Mouse (Mus musculus) lung, embryonic 14.5 days (tissue): Measurements from ENCODE around the gene Trappc4. TPM values are rescaled to one million over a fixed set of nuclear protein-coding genes. Genes with fewer than 3 reads are reported as not detected.
"Not testable (repeated sequence)": the region's sequence is repeated elsewhere in the genome, so short reads cannot be mapped to it uniquely, and the experiment has no call there.

Experiments used
- ATAC-seq: fragments of 200-750 bp; cut with Nextera tagmentation; 2 replicates; pipeline ENCODE4 v1.8.0; 2017; ENCODE audit warnings: mild to moderate bottlenecking, moderate TSS enrichment, moderate library complexity; ENCODE audit not compliant: insufficient read depth
- DNase-seq: peaks from one replicate; pipeline ENCODE4 v3.0.0-alpha.2; 2015
- H3K27ac ChIP-seq: fragments of 300-500 bp; sonication (generic); 2 replicates; pipeline ENCODE4 v1.5.1; 2014; ENCODE audit warnings: low read depth, mild to moderate bottlenecking, moderate library complexity
- H3K27me3 ChIP-seq: fragments of 300-500 bp; sonication (generic); 2 replicates; pipeline ENCODE4 v1.6.1; 2014; ENCODE audit warnings: low read length, control low read depth; ENCODE audit not compliant: insufficient read depth
- H3K36me3 ChIP-seq: fragments of 300-500 bp; sonication (generic); 2 replicates; pipeline ENCODE4 v1.6.1; 2014; ENCODE audit warnings: control low read depth; ENCODE audit not compliant: insufficient read depth
- H3K4me1 ChIP-seq: fragments of 300-500 bp; sonication (generic); 2 replicates; pipeline ENCODE4 v1.6.1; 2014; ENCODE audit warnings: antibody characterized with exemption, control low read depth; ENCODE audit not compliant: insufficient read depth
- H3K4me2 ChIP-seq: fragments of 300-500 bp; sonication (generic); 2 replicates; pipeline ENCODE4 v1.6.1; 2014; ENCODE audit warnings: mild to moderate bottlenecking
- H3K4me3 ChIP-seq: fragments of 300-500 bp; sonication (generic); 2 replicates; pipeline ENCODE4 v1.5.1; 2014; ENCODE audit warnings: low read depth, low read length
- H3K9ac ChIP-seq: fragments of 300-500 bp; sonication (generic); 2 replicates; pipeline ENCODE4 v1.6.1; 2014
- H3K9me3 ChIP-seq: fragments of 300-500 bp; sonication (generic); 2 replicates; pipeline ENCODE4 v1.6.1; 2016; ENCODE audit warnings: low read depth, low read length, control low read depth
- CTCF ChIP-seq: IDR thresholded peaks from 2 replicates; pipeline ENCODE4 v1.5.1; 2016; ENCODE audit warnings: antibody characterized with exemption, low read depth
- WGBS: fragments of 180-500 bp; shearing (Covaris S2); extraction: QIAGEN DNeasy Blood & Tissue Kit; methylation state at CpG from one replicate; pipeline ENCODE4 v1.1.7; 2014; 5-methylcytosine and 5-hydroxymethylcytosine counted together
- polyA plus RNA-seq: library from polyadenylated mRNA; unstranded; fragments of >200 nt; fragmentation: Nextera tagmentation; extraction: Ambion mirVana; gene quantifications from 2 replicates; pipeline ENCODE4 v1.2.1, GENCODE M21; 2014

Trappc4 gene
- polyA plus RNA-seq, 1 experiment from 2014 or later = 121 TPM

DNA sequence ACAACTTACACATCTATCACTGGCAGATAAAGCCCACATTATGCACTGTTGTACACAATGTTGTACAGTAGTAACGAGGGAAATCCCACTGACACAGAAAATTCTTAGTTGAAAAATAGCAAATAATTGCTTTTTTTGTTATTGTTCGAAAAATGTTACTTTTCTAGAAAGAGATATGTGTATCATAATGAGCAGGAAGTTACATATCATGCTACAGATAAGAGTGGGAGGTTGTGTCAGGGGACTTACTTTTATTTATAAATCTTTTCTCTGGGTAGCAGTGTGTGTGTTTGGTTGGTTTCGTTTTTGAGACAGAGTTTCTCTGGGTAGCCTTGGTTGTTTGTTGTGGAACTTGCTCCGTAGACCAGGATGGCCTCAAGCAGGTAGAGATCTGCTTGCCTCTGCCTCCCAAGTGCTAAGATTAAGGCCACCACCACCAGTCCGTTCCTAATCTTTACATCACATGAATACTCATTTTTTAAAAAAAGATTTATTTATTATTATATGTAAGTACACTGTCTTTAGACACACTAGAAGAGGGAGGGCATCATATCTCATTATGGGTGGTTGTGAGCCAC, 29.2 kb downstream of the Trappc4 start:
- no peak for ATAC-seq
- peak overlapping the region; percentile 94 for H3K4me3 ChIP-seq
- peaks cover 25% of the 10 kb centered on the region for H3K36me3 ChIP-seq
- peak overlapping the region; percentile 72 for H3K9ac ChIP-seq
- H3K27me3 ChIP-seq = no peaks in the 10 kb centered on the region
- no peaks in the 10 kb centered on the region for H3K9me3 ChIP-seq
- WGBS = 81% methylated on average over 5 of the region's 5 CpGs
- TF ChIP-seq CTCF = no peak
- H3K4me2 ChIP-seq = peak overlapping the region; percentile 65
- H3K4me1 ChIP-seq = peaks cover 8% of the 10 kb centered on the region
- H3K27ac ChIP-seq = peak overlapping the region; percentile 88
- DNase-seq = no peak

DNA sequence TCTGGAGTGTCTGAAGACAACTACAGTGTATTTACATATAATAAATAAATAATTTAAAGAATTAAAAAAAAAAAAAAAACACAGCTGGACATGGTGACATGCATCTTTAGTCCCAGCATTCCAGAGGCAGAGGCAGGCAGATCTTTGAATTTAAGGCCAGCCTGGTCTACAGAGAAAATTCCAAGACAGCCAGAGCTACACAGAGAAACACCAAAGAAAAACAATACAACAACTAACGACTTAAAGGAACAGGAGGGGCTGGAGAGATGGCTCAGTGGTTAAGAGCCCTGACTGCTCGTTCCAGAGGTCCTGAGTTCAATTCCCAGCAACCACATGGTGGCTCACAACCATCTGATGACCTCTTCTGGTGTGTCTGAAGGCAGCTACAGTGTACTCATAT, 30.1 kb downstream of the Trappc4 start:
- not testable (repeated sequence) for H3K9me3 ChIP-seq

DNA sequence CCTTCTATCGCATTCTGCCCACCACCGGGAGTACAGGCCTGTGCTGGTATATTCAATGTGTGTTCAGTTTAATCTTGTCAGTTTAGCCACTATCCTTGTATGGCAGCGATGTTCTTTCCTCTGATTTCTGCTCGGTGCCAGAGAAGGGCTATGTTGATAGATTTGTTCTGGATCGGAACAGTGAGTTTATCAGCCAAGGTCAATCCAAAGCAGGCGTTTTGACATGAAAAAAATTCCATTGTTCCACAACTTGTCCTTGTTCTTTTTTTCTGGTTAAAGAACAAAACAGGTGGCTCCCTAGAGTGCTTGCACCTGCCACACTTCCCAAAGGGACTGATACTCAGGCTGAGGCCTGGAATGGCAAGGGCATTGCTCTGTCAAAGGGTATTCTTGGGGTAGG, 31.3 kb downstream of the Trappc4 start:
- no peak for ATAC-seq
- Histone ChIP-seq H3K27me3 (no peaks in the 10 kb centered on the region), H3K4me2 (no peak overlapping the region), H3K9ac (no peak overlapping the region), H3K4me1 (peaks cover 8% of the 10 kb centered on the region), H3K27ac (no peak overlapping the region), H3K36me3 (peaks cover 4% of the 10 kb centered on the region), H3K9me3 (no peaks in the 10 kb centered on the region), H3K4me3 (no peak overlapping the region)
- no peak for TF ChIP-seq CTCF
- no peak for DNase-seq
- 87% methylated on average over 6 of the region's 6 CpGs for WGBS

More for the DNA sequence above, 30.1 kb downstream of the Trappc4 start:
- peaks cover 16% of the 10 kb centered on the region for H3K36me3 ChIP-seq
- H3K4me1 ChIP-seq, ATAC-seq, H3K27ac ChIP-seq, H3K27me3 ChIP-seq, H3K4me2 ChIP-seq, H3K4me3 ChIP-seq, H3K9ac ChIP-seq, DNase-seq: not testable (repeated sequence)
- whole genome bisulfite sequencing = 86% methylated on average over 2 of the region's 2 CpGs

DNA sequence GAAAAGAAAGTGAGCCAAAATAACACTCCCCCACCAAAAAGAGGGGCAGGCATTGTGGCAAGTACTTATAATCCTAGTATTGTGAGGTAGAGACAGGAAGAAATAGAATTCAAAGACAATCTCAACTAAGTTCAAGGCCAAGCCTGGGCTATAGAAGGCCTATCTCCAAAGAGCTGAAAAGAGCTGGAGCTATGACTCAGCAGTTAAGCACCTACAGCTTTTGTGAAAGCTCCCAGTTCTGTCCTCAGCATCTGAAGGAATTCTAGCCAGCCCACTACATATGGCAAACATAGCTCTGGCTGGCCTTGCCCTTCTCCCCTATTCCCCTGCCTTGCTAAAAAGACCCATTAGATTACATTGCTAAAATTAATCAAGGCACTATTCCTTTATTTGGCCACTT, 34.0 kb downstream of the Trappc4 start:
- no peak overlapping the region for H3K9ac ChIP-seq
- H3K4me2 ChIP-seq = no peak overlapping the region
- H3K9me3 ChIP-seq = no peaks in the 10 kb centered on the region
- H3K4me3 ChIP-seq = no peak overlapping the region
- no peak for DNase-seq
- H3K36me3 ChIP-seq = no peaks in the 10 kb centered on the region
- no peak overlapping the region for H3K27ac ChIP-seq
- TF ChIP-seq CTCF = no peak
- no peaks in the 10 kb centered on the region for H3K4me1 ChIP-seq
- no peaks in the 10 kb centered on the region for H3K27me3 ChIP-seq
- no peak for ATAC-seq

DNA sequence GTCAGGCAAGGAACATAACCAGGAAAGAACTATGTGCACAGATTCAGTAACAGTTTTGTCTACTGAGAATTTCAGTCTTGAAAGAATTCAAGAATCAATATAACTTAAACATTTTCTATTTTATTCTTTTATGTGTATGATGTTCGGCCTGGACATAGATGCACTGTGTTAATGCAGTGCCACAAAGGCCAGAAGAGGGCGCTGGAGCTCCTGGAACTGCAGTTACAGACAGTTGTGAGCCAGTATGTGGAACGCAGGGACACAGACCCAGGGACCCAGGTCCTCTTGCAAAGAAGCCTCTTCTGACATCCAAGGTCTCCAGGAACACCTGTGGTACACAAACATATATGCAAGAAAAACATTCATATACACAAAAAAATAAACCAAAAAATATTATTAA, 42.9 kb downstream of the Trappc4 start:
- peak; percentile 32; the same call in 1 of the 2 replicates for TF ChIP-seq CTCF
- H3K4me1 ChIP-seq = peaks cover 5% of the 10 kb centered on the region; the same call in 1 of the 2 replicates
- DNase-seq (peak; percentile 33), ATAC-seq (no peak)
- H3K27me3 ChIP-seq = no peaks in the 10 kb centered on the region
- H3K27ac ChIP-seq = no peak overlapping the region
- no peak overlapping the region for H3K4me3 ChIP-seq
- no peak overlapping the region for H3K4me2 ChIP-seq
- H3K9ac ChIP-seq = no peak overlapping the region
- 63% methylated on average over 3 of the region's 3 CpGs for WGBS
- H3K36me3 ChIP-seq = 0 out of 2 replicates have a peak, but pooled peaks cover 6% of the 10 kb centered on the region
- no peaks in the 10 kb centered on the region for H3K9me3 ChIP-seq

DNA sequence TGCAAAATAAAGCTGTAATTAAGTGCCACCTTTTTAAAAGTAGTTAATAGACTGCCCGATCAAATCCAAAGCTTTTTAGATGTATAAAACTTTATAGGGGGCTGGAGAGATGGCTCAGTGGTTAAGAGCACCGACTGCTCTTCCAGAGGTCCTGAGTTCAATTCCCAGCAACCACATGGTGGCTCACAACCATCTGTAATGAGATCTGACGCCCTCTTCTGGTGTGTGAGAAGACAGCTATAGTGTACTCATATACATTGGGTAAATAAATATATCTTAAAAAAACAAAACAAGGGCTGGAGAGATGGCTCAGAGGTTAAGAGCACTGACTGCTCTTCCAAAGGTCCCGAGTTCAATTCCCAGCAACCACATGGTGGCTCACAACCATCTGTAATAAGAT, 45.5 kb downstream of the Trappc4 start:
- H3K36me3 ChIP-seq = peaks cover 29% of the 10 kb centered on the region
- peak; percentile 33; the same call in 1 of the 2 replicates for ATAC-seq
- not testable (repeated sequence) for H3K4me1 ChIP-seq, H3K27me3 ChIP-seq, H3K9me3 ChIP-seq, DNase-seq
- 41% methylated on average over 4 of the region's 4 CpGs for whole genome bisulfite sequencing
- H3K4me2 ChIP-seq = peak overlapping the region; percentile 80
- H3K9ac ChIP-seq = peak overlapping the region; percentile 64; the same call in 1 of the 2 replicates
- 0 out of 2 replicates have a peak overlapping the region, but pooled peaks have one; percentile 64 for H3K27ac ChIP-seq
- H3K4me3 ChIP-seq = peak overlapping the region; percentile 64

DNA sequence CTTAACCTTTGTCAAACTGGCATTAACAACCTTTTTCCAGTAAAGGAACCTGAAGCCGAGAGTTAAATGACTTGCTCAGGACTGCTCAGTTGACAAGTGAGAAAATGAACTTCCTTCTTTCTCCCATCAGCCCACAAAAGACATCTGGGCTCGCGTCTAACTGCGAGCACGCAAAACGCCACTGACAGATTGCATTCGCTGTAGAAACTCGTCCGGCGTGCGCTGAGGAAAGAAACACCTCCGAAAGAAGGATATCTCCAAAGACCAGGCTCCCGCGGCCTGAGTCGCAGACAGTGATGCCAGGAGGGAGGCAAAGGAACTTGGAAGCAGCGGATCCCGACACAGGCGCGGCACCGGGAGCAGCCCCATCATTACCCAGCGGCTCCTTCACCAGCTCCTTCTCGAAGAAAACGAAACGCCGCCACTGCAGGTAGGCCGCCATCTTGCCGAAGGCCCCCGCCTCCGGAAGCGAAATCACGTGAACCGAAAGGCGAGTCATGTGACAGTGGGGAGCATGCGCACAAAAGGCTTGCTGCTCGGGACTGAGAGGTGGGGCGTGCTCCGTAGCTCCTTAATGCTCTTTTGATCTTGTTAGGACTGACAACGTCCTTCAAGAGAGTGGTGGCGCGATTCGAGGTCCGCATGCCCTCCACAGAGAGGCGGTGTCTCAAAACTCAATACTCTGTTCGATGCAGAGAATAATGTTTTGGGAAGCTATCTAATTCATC, 46.0 kb downstream of the Trappc4 start, which contains the start of gene Vps11:
TSS of gene Vps11 (minus strand) at position 481 of the 728 bp plus-strand sequence.
- no peaks in the 10 kb centered on the region for H3K9me3 ChIP-seq
- peak within 1 kb of the TSS; percentile 64 for H3K9ac ChIP-seq
- ATAC-seq (peak; percentile 94), DNase-seq (peak; percentile 99)
- peak within 1 kb of the TSS; percentile 64 for H3K4me3 ChIP-seq
- H3K4me2 ChIP-seq = peak within 1 kb of the TSS; percentile 80
- H3K36me3 ChIP-seq = peaks cover 35% of the 10 kb centered on the region
- peaks cover 5% of the 10 kb centered on the region; the same call in 1 of the 2 replicates for H3K4me1 ChIP-seq
- WGBS = under 1% methylated on average over 44 of the region's 44 CpGs
- peak; percentile 23 for TF ChIP-seq CTCF
- H3K27ac ChIP-seq = peak within 1 kb of the TSS; percentile 71
- H3K27me3 ChIP-seq = no peaks in the 10 kb centered on the region
